Mouse (Mus musculus) MEL (cell line): ENCODE data around the gene Rpa1. TPM values are rescaled to one million over a fixed set of nuclear protein-coding genes. Genes with fewer than 3 reads are reported as not detected.
"Not testable (repeated sequence)": the region's sequence is repeated elsewhere in the genome, so short reads cannot be mapped to it uniquely, and the experiment has no call there.

Experiments
- DNase-seq: peaks from one replicate; pipeline ENCODE4 v3.0.0; 2011; ENCODE audit warnings: low read depth, low spot score
- H3K27ac ChIP-seq: 2 replicates; pipeline ENCODE4 v1.5.1; 2012; ENCODE audit warnings: low read depth, mild to moderate bottlenecking, control low read depth, low read length, moderate library complexity; ENCODE audit not compliant: control insufficient read depth
- H3K27me3 ChIP-seq, 2 experiments: fragments of 150-350 bp in 1 of 2; sonication (generic) in 1 of 2; 2 replicates each; pipeline ENCODE4 v1.6.1; 2012; ENCODE audit warnings: low read length in 2 of 2, mild to moderate bottlenecking in 2 of 2, improper control_type of control experiment in 1 of 2, moderate library complexity in 1 of 2; ENCODE audit not compliant: insufficient read depth in 2 of 2, control insufficient read depth in 1 of 2
- H3K36me3 ChIP-seq, 2 experiments: 2 replicates each; pipeline ENCODE4 v1.6.1; 2012 to 2014; ENCODE audit warnings: low read length in 2 of 2, improper control_type of control experiment in 1 of 2, inconsistent platforms in 1 of 2, mild to moderate bottlenecking in 1 of 2; ENCODE audit not compliant: insufficient read depth in 2 of 2, control insufficient read depth in 1 of 2
- H3K4me1 ChIP-seq, 2 experiments: fragments of 150-350 bp in 1 of 2; sonication (generic) in 1 of 2; 2 replicates each; pipeline ENCODE4 v1.6.1; 2012; ENCODE audit warnings: low read length in 2 of 2, improper control_type of control experiment in 1 of 2, mild to moderate bottlenecking in 1 of 2; ENCODE audit not compliant: insufficient read depth in 2 of 2, control insufficient read depth in 1 of 2
- H3K4me3 ChIP-seq, 2 experiments: fragments of 150-350 bp in 1 of 2; sonication (generic) in 1 of 2; 2 replicates each; pipeline ENCODE4 v1.5.1; 2012; ENCODE audit warnings: low read depth in 2 of 2, low read length in 2 of 2, mild to moderate bottlenecking in 2 of 2, moderate library complexity in 2 of 2, control low read depth in 1 of 2, improper control_type of control experiment in 1 of 2; ENCODE audit not compliant: control insufficient read depth in 1 of 2, insufficient read depth in 1 of 2
- H3K79me2 ChIP-seq: 2 replicates; pipeline ENCODE4 v1.6.1; 2012; ENCODE audit warnings: mild to moderate bottlenecking, low read length, moderate library complexity; ENCODE audit not compliant: control insufficient read depth, poor library complexity, insufficient read depth
- H3K9ac ChIP-seq: 2 replicates; pipeline ENCODE4 v1.6.1; 2012; ENCODE audit warnings: low read depth, mild to moderate bottlenecking, control low read depth, low read length, moderate library complexity; ENCODE audit not compliant: control insufficient read depth, poor library complexity, severe bottlenecking
- H3K9me3 ChIP-seq: fragments of 150-350 bp; sonication (generic); replicated peaks from 2 replicates; pipeline ENCODE4 v1.6.1; 2012; ENCODE audit warnings: mild to moderate bottlenecking, low read length, improper control_type of control experiment, moderate library complexity; ENCODE audit not compliant: insufficient read depth
- CHD1 ChIP-seq: IDR thresholded peaks from 2 replicates; pipeline ENCODE4 v1.6.1; 2012; ENCODE audit warnings: low read depth, mild to moderate bottlenecking, inconsistent platforms, low read length, improper control_type of control experiment
- CHD2 ChIP-seq: IDR thresholded peaks from 2 replicates; pipeline ENCODE4 v1.6.1; 2011; ENCODE audit warnings: low read length, improper control_type of control experiment
- CTCF ChIP-seq, 3 experiments: IDR thresholded peaks in 2 of 3; conservative IDR thresholded peaks in 1 of 3; 2 replicates each; pipeline ENCODE4 v1.5.1; 2011 to 2012; ENCODE audit warnings: low read length in 3 of 3, low read depth in 2 of 3, mild to moderate bottlenecking in 2 of 3, improper control_type of control experiment in 1 of 3, inconsistent platforms in 1 of 3, mixed read lengths in 1 of 3, moderate library complexity in 1 of 3; ENCODE audit not compliant: control insufficient read depth in 1 of 3, insufficient read depth in 1 of 3, poor library complexity in 1 of 3, severe bottlenecking in 1 of 3
- ELF1 ChIP-seq: IDR thresholded peaks from 2 replicates; pipeline ENCODE4 v1.6.1; 2014; ENCODE audit warnings: low read depth, mild to moderate bottlenecking, inconsistent platforms, low read length, improper control_type of control experiment, moderate library complexity
- EP300 ChIP-seq, 2 experiments: IDR thresholded peaks; 2 replicates each; pipeline ENCODE4 v1.6.1; 2011; ENCODE audit warnings: improper control_type of control experiment in 2 of 2, low read length in 2 of 2, low read depth in 1 of 2, mild to moderate bottlenecking in 1 of 2
- ETS1 ChIP-seq: IDR thresholded peaks from 2 replicates; pipeline ENCODE4 v1.6.1; 2012; ENCODE audit warnings: low read depth, mild to moderate bottlenecking, inconsistent platforms, low read length, improper control_type of control experiment, moderate library complexity
- GABPA ChIP-seq: IDR thresholded peaks from 2 replicates; pipeline ENCODE4 v1.6.1; 2012; ENCODE audit warnings: low read depth, mild to moderate bottlenecking, inconsistent platforms, low read length, improper control_type of control experiment, moderate library complexity
- GATA1 ChIP-seq: IDR thresholded peaks from 2 replicates; pipeline ENCODE4 v1.6.1; 2011; ENCODE audit warnings: low read depth, low read length, improper control_type of control experiment
- HCFC1 ChIP-seq: IDR thresholded peaks from 2 replicates; pipeline ENCODE4 v1.6.1; 2012; ENCODE audit warnings: low read depth, mild to moderate bottlenecking, inconsistent platforms, low read length, improper control_type of control experiment, moderate library complexity
- KAT2A ChIP-seq: conservative IDR thresholded peaks from 2 replicates; pipeline ENCODE4 v1.6.1; 2012; ENCODE audit warnings: low read depth, low read length, improper control_type of control experiment, inconsistent platforms
- MAFK ChIP-seq: IDR thresholded peaks from 2 replicates; pipeline ENCODE4 v1.6.1; 2011; ENCODE audit warnings: low read depth, mild to moderate bottlenecking, low read length, improper control_type of control experiment, borderline replicate concordance
- MAX ChIP-seq: IDR thresholded peaks from 2 replicates; pipeline ENCODE4 v1.6.1; 2011; ENCODE audit warnings: low read length, improper control_type of control experiment
- MAZ ChIP-seq: IDR thresholded peaks from 2 replicates; pipeline ENCODE4 v1.6.1; 2012; ENCODE audit warnings: low read depth, mild to moderate bottlenecking, inconsistent platforms, low read length, improper control_type of control experiment
- MEF2A ChIP-seq: IDR thresholded peaks from 2 replicates; pipeline ENCODE4 v1.6.1; 2014; ENCODE audit warnings: low read depth, mild to moderate bottlenecking, inconsistent platforms, low read length, improper control_type of control experiment; ENCODE audit not compliant: poor library complexity, insufficient replicate concordance, severe bottlenecking; ENCODE audit errors: extremely low read depth
- MYB ChIP-seq: IDR thresholded peaks from 2 replicates; pipeline ENCODE4 v1.6.1; 2011; ENCODE audit warnings: mild to moderate bottlenecking, low read depth, low read length, improper control_type of control experiment
- MYC ChIP-seq: IDR thresholded peaks from 2 replicates; pipeline ENCODE4 v1.6.1; 2011; ENCODE audit warnings: low read depth, mild to moderate bottlenecking, low read length, improper control_type of control experiment, moderate library complexity
- NELFE ChIP-seq: IDR thresholded peaks from 2 replicates; pipeline ENCODE4 v1.6.1; 2011; ENCODE audit warnings: low read depth, low read length, improper control_type of control experiment
- NRF1 ChIP-seq: IDR thresholded peaks from 2 replicates; pipeline ENCODE4 v1.6.1; 2014; ENCODE audit warnings: low read depth, mild to moderate bottlenecking, inconsistent platforms, low read length, improper control_type of control experiment, moderate library complexity; ENCODE audit not compliant: poor library complexity, insufficient read depth, severe bottlenecking
- RAD21 ChIP-seq: IDR thresholded peaks from 2 replicates; pipeline ENCODE4 v1.6.1; 2011; ENCODE audit warnings: mild to moderate bottlenecking, low read depth, low read length, improper control_type of control experiment
- RCOR1 ChIP-seq: IDR thresholded peaks from 2 replicates; pipeline ENCODE4 v1.6.1; 2012; ENCODE audit warnings: low read depth, mild to moderate bottlenecking, inconsistent platforms, low read length, improper control_type of control experiment
- SIN3A ChIP-seq: IDR thresholded peaks from 2 replicates; pipeline ENCODE4 v1.6.1; 2012; ENCODE audit warnings: low read length, improper control_type of control experiment, inconsistent platforms
- SMC3 ChIP-seq: IDR thresholded peaks from 2 replicates; pipeline ENCODE4 v1.6.1; 2011; ENCODE audit warnings: low read depth, low read length, improper control_type of control experiment
- TBP ChIP-seq: IDR thresholded peaks from 2 replicates; pipeline ENCODE4 v1.8.0; 2011; ENCODE audit warnings: low read depth, low read length, improper control_type of control experiment
- TCF12 ChIP-seq: IDR thresholded peaks from 2 replicates; pipeline ENCODE4 v1.6.1; 2014; ENCODE audit warnings: low read depth, mild to moderate bottlenecking, inconsistent platforms, low read length, improper control_type of control experiment, moderate library complexity
- UBTF ChIP-seq: IDR thresholded peaks from 2 replicates; pipeline ENCODE4 v1.6.1; 2012; ENCODE audit warnings: low read depth, mild to moderate bottlenecking, inconsistent platforms, low read length, improper control_type of control experiment, moderate library complexity, borderline replicate concordance; ENCODE audit not compliant: insufficient read depth
- USF1 ChIP-seq: IDR thresholded peaks from 2 replicates; pipeline ENCODE4 v1.6.1; 2014; ENCODE audit warnings: low read depth, mild to moderate bottlenecking, inconsistent platforms, low read length, improper control_type of control experiment, moderate library complexity
- USF2 ChIP-seq, 2 experiments: IDR thresholded peaks; 2 replicates each; pipeline ENCODE4 v1.6.1; 2011 to 2012; ENCODE audit warnings: improper control_type of control experiment in 2 of 2, low read length in 2 of 2, borderline replicate concordance in 1 of 2, inconsistent platforms in 1 of 2, low read depth in 1 of 2, mild to moderate bottlenecking in 1 of 2; ENCODE audit not compliant: insufficient read depth in 1 of 2
- ZC3H11A ChIP-seq: IDR thresholded peaks from 2 replicates; pipeline ENCODE4 v1.6.1; 2012; ENCODE audit warnings: low read depth, mild to moderate bottlenecking, inconsistent platforms, low read length, improper control_type of control experiment
- ZKSCAN1 ChIP-seq: IDR thresholded peaks from 2 replicates; pipeline ENCODE4 v1.6.1; 2012; ENCODE audit warnings: low read depth, mild to moderate bottlenecking, inconsistent platforms, low read length, improper control_type of control experiment, moderate library complexity
- ZNF384 ChIP-seq: IDR thresholded peaks from 2 replicates; pipeline ENCODE4 v1.6.1; 2012; ENCODE audit warnings: low read depth, mild to moderate bottlenecking, inconsistent platforms, low read length, improper control_type of control experiment
- polyA plus RNA-seq, 2 experiments: library from polyadenylated mRNA; stranded (reverse) in 1 of 2; unstranded in 1 of 2; fragments of >175 nt in 1 of 2; fragments of >200 nt in 1 of 2; gene quantifications; 2 replicates each; pipeline versions ENCODE4 v1.2.1 to v1.2.4; 2012; ENCODE audit warnings: low replicate concordance in 2 of 2, low read depth in 1 of 2; ENCODE audit not compliant: insufficient read length in 2 of 2, insufficient read depth in 1 of 2, missing spikeins in 1 of 2
- total RNA-seq: library from RNA; depleted of rRNA; stranded (reverse); fragments of 300-350 nt; gene quantifications from 2 replicates; pipeline ENCODE4 v1.2.3, GENCODE M21; 2012

The Rpa1 gene
- total and polyA plus RNA-seq, 3 experiments, result 179 to 481 (median 242) TPM

DNA sequence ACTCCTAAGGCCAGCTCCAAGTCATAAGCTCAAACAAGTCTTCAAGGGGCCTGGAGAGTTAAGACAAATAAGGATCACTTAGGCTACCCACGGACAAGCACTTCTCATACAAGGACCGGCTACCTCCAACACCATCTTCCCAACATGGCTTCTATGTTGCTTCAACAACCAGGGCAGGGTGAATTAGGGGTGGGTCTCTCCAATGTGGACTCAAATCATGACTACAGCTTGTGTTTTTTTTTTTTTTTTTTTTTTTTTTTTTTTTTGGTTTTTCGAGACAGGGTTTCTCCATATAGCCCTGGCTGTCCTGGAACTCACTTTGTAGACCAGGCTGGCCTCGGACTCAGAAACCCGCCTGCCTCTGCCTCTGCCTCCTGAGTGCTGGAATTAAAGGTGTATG is 52.6 kb downstream of the Rpa1 start:
- peak; percentile 86 for TF ChIP-seq ZNF384
- TF ChIP-seq, all 39 proteins: peak for 1; not testable (repeated sequence) for 38
- H3K27ac ChIP-seq, result 0 out of 2 replicates have a peak overlapping the region, but pooled peaks have one; percentile 0
- peaks cover 2 to 12% of the 10 kb centered on the region in 2 experiments for H3K36me3 ChIP-seq
- not testable (repeated sequence) for H3K27me3 ChIP-seq, H3K9me3 ChIP-seq, H3K9ac ChIP-seq, H3K79me2 ChIP-seq, DNase-seq
- peaks cover 10 to 20% of the 10 kb centered on the region in 2 experiments for H3K4me1 ChIP-seq
- H3K4me3 ChIP-seq, result peak overlapping the region in 1 of 2 experiments; percentile 37; a peak in 2 of 4 replicates

DNA sequence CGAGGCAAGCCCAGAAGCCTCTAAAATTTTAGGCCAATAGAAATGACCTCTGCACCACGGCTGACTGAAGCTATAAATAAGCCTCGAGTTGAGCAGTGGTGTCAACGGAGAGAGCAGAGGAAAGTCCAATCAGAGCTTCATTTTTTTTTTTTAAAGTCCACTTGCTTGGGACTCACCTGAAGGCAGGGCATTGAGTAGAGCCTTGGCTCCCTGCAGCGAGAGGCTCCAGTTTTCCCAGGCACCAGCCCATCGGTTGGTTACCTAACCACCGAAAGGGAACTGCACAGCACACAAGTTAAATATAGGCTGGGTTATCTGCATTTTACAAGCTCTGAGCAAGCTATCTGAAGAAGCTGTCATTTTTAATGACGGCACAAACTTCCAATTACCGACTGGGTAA is 53.3 kb downstream of the Rpa1 start:
- H3K4me1 ChIP-seq, result peaks cover 10 to 20% of the 10 kb centered on the region in 2 experiments
- H3K27ac ChIP-seq, result no peak overlapping the region
- H3K4me3 ChIP-seq, result peak overlapping the region in 1 of 2 experiments; percentile 37; a peak in 1 of 4 replicates
- H3K9ac ChIP-seq, result no peak overlapping the region
- no peaks in the 10 kb centered on the region for H3K27me3 ChIP-seq
- no peaks in the 10 kb centered on the region for H3K79me2 ChIP-seq
- no peaks in the 10 kb centered on the region for H3K9me3 ChIP-seq
- H3K36me3 ChIP-seq, result peaks cover 0 to 11% of the 10 kb centered on the region in 2 experiments; a peak in 2 of 4 replicates
- peak; percentile 77 for DNase-seq
- TF ChIP-seq MAFK (no peak), USF2 (IDR thresholded peaks at IDR 0.05; ENCODE audit: borderline replicate concordance in 1 of 2, insufficient read depth in 1 of 2, low read depth in 1 of 2, low read length in 2 of 2) (no peak), GATA1 (peak; percentile 86), NRF1 (0 out of 2 replicates have a peak, but pooled peaks have one; percentile 18), KAT2A (0 out of 2 replicates have a peak, but pooled peaks have one; percentile 23), ZNF384 (no peak), SMC3 (peak; percentile 28; the same call in 1 of the 2 replicates), EP300 (IDR thresholded peaks at IDR 0.05; ENCODE audit: low read depth in 1 of 2, low read length in 2 of 2) (peak; percentile 81 to 86), ELF1 (no peak), MAX (no peak), SIN3A (peak; percentile 80), MYB (peak; percentile 56; the same call in 1 of the 2 replicates), USF1 (no peak), MYC (peak; percentile 50; the same call in 1 of the 2 replicates), GABPA (no peak), MEF2A (peak; percentile 96), RAD21 (no peak; the same call in 1 of the 2 replicates), HCFC1 (peak; percentile 48), NELFE (no peak), RCOR1 (peak; percentile 81), CTCF (IDR thresholded peaks at IDR 0.05 in 2 of 3, conservative IDR thresholded peaks at IDR 0.05 in 1 of 3; ENCODE audit: control insufficient read depth in 1 of 3, insufficient read depth in 1 of 3, low read depth in 2 of 3, low read length in 3 of 3, poor library complexity in 1 of 3, severe bottlenecking in 1 of 3) (no peak), CHD1 (no peak), ZKSCAN1 (no peak), CHD2 (no peak; the same call in 1 of the 2 replicates), MAZ (peak; percentile 55; the same call in 1 of the 2 replicates), UBTF (no peak), ETS1 (peak; percentile 95), ZC3H11A (0 out of 2 replicates have a peak, but pooled peaks have one; percentile 25), TBP (no peak), TCF12 (peak; percentile 59)
